Mouse (Mus musculus): ENCODE results near the gene Cyp1b1. TPM values are rescaled to one million over a fixed set of nuclear protein-coding genes. Genes with fewer than 3 reads are reported as not detected.

Cyp1b1 gene
- polyA plus RNA-seq, 1 experiment from 2014 or later: 6.8 TPM

- Histone ChIP-seq H3K27me3 (no peaks in the 10 kb centered on the region), H3K9me3 (no peaks in the 10 kb centered on the region), H3K9ac (no peak overlapping the region), H3K36me3 (no peaks in the 10 kb centered on the region), H3K4me1 (replicated peaks) (no peaks in the 10 kb centered on the region), H3K4me3 (no peak overlapping the region), H3K4me2 (no peak overlapping the region), H3K27ac (replicated peaks) (no peak overlapping the region)
- no peak for ATAC-seq (ENCODE audit: low read depth)
- WGBS: 80% methylated on average over 3 of the region's 3 CpGs
These were observed 22.7 kb upstream of the Cyp1b1 start for GRCm38 (mm10) chr17:79737598-79737997.

GRCm38 (mm10) chr17:79733039-79733438 is 18.2 kb upstream of the Cyp1b1 start:
- H3K36me3 ChIP-seq: no peaks in the 10 kb centered on the region
- H3K9ac ChIP-seq: no peak overlapping the region
- peaks cover 10% of the 10 kb centered on the region; the same call in 1 of the 2 replicates for H3K4me1 ChIP-seq (replicated peaks)
- no peak for ATAC-seq (ENCODE audit: low read depth)
- H3K4me2 ChIP-seq: no peak overlapping the region
- no peaks in the 10 kb centered on the region for H3K9me3 ChIP-seq
- no peak overlapping the region for H3K27ac ChIP-seq (replicated peaks)
- no peak overlapping the region for H3K4me3 ChIP-seq
- H3K27me3 ChIP-seq: 0 out of 2 replicates have a peak, but pooled peaks cover 8% of the 10 kb centered on the region
- WGBS: 57% methylated on average over 4 of the region's 4 CpGs

DNA sequence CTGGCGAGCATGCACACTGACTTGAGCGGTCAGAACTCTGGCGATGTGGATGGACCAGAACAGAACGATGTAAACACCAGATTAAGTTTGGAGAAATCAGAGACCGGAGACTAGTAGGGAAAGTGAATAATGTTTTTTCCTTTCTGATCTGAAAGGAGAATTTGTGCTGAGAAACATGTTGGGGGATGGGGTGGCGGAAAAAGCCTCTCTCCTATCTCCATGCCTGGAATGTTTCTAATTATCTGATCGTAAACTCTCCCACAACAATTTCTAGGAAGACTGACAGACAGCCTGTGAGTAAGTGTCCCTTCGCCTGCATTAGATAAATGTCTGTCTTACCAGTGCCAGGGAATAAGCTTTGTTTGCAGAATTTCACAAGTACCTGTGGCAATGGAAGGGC is 16.1 kb upstream of the Cyp1b1 start:
- 0 out of 2 replicates have a peak, but pooled peaks cover 8% of the 10 kb centered on the region for H3K27me3 ChIP-seq
- no peak for ATAC-seq (ENCODE audit: low read depth)
- H3K4me3 ChIP-seq: no peak overlapping the region
- H3K4me1 ChIP-seq (replicated peaks): peaks cover 12% of the 10 kb centered on the region; the same call in 1 of the 2 replicates
- no peak overlapping the region for H3K4me2 ChIP-seq
- WGBS: 74% methylated on average over 8 of the region's 8 CpGs
- H3K27ac ChIP-seq (replicated peaks): no peak overlapping the region
- no peaks in the 10 kb centered on the region for H3K36me3 ChIP-seq
- no peak overlapping the region for H3K9ac ChIP-seq
- no peaks in the 10 kb centered on the region for H3K9me3 ChIP-seq

DNA sequence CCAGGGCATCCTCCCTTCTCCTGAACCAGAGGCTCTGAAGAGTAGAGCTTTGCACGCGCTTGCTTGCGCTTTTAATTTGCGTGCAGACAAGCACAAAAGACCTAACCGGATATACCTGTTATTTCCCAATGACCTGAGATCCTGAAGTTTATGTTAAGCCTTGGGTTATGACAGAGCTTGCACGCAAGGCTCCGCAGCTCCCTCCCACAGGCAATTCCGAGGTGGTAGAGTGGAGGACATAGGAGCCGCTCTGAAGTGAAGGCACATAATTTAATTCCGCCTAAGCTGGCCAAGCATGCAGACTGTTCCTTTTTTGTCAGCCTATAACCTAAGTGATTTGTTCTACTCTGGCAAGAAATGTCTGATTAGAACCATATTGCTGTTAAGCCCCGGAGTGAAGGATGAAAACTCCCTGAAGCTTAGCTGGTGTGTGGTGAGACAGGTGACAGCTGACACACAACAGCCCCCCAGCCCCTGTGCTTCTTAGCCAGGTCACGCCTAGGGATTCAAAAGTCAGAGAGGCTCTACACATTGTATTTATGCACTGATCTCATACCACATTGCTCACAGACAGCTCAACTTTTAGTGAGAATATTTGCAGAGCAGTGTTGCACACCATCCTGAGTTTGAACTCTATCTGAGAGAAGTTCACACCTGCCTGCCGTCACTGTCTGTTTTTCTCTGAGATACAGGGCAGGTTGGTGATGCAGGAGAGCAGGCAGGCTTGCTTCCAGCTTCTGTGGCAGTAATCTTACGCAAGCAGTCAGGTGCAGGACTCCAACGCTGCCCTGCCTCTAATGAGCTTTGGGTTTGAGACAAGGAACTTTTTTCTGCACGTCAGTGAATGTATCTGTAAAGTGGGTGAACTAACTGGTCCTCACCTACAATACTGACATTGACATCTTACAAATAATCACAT is 14.0 kb upstream of the Cyp1b1 start:
- WGBS: 47% methylated on average over 16 of the region's 16 CpGs
- Histone ChIP-seq H3K27ac (replicated peaks) (no peak overlapping the region), H3K27me3 (0 out of 2 replicates have a peak, but pooled peaks cover 8% of the 10 kb centered on the region), H3K9me3 (no peaks in the 10 kb centered on the region), H3K36me3 (no peaks in the 10 kb centered on the region), H3K4me2 (peak overlapping the region; percentile 30; the same call in 1 of the 2 replicates), H3K4me3 (no peak overlapping the region), H3K4me1 (replicated peaks) (peaks cover 12% of the 10 kb centered on the region; the same call in 1 of the 2 replicates), H3K9ac (no peak overlapping the region)
- ATAC-seq (ENCODE audit: low read depth): 0 out of 2 replicates have a peak, but pooled peaks have one; percentile 59

DNA sequence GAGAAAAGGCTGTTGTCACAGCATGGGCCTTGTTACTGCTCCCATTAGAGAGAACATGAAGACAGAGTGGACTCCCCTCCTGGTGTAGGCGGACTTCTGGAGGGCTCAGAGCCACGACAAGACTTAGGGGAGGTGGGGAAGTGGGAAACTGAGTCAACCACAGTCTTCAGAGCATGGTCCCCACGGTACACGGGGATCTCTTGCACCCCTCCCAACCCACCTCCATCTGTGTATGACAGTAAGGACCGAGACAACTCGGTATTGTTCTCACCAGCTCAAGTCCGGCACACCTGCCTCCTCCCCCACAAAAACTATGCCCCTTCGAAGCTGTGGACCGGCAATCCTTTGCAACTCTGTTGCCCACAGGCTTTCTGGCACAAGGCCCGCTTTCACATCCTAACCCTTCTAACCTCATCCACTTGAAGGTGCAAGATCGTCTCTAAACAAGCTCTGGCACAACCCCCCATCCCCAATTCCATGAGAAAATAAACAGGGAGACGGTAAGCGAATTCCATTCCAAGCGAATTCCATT is 13.3 kb upstream of the Cyp1b1 start:
- Histone ChIP-seq H3K9ac (no peak overlapping the region), H3K27ac (replicated peaks) (no peak overlapping the region), H3K4me2 (peak overlapping the region; percentile 30; the same call in 1 of the 2 replicates), H3K9me3 (no peaks in the 10 kb centered on the region), H3K36me3 (no peaks in the 10 kb centered on the region), H3K4me1 (replicated peaks) (peaks cover 12% of the 10 kb centered on the region; the same call in 1 of the 2 replicates), H3K27me3 (0 out of 2 replicates have a peak, but pooled peaks cover 8% of the 10 kb centered on the region), H3K4me3 (no peak overlapping the region)
- no peak for ATAC-seq (ENCODE audit: low read depth)
- 39% methylated on average over 14 of the region's 14 CpGs for WGBS

- 82% methylated on average over 5 of the region's 5 CpGs for WGBS
These were observed 11.8 kb upstream of the Cyp1b1 start for GRCm38 (mm10) chr17:79726613-79727012.

GRCm38 (mm10) chr17:79720681-79721080 is 5.8 kb upstream of the Cyp1b1 start:
- 66% methylated on average over 7 of the region's 7 CpGs for WGBS
- Histone ChIP-seq H3K9ac (no peak overlapping the region), H3K4me2 (no peak overlapping the region), H3K36me3 (no peaks in the 10 kb centered on the region), H3K27ac (replicated peaks) (no peak overlapping the region), H3K9me3 (0 out of 2 replicates have a peak, but pooled peaks cover 4% of the 10 kb centered on the region), H3K27me3 (peaks cover 26% of the 10 kb centered on the region), H3K4me1 (replicated peaks) (peaks cover 3% of the 10 kb centered on the region; the same call in 1 of the 2 replicates), H3K4me3 (no peak overlapping the region)
- no peak for ATAC-seq (ENCODE audit: low read depth)

More at GRCm38 (mm10) chr17:79726613-79727012, 11.8 kb upstream of the Cyp1b1 start:
- H3K36me3 ChIP-seq: no peaks in the 10 kb centered on the region
- H3K4me3 ChIP-seq: no peak overlapping the region
- peaks cover 12% of the 10 kb centered on the region; the same call in 1 of the 2 replicates for H3K4me1 ChIP-seq (replicated peaks)
- no peak overlapping the region for H3K4me2 ChIP-seq
- H3K9ac ChIP-seq: no peak overlapping the region
- H3K9me3 ChIP-seq: no peaks in the 10 kb centered on the region
- ATAC-seq (ENCODE audit: low read depth): no peak
- no peak overlapping the region for H3K27ac ChIP-seq (replicated peaks)
- H3K27me3 ChIP-seq: 0 out of 2 replicates have a peak, but pooled peaks cover 8% of the 10 kb centered on the region

DNA sequence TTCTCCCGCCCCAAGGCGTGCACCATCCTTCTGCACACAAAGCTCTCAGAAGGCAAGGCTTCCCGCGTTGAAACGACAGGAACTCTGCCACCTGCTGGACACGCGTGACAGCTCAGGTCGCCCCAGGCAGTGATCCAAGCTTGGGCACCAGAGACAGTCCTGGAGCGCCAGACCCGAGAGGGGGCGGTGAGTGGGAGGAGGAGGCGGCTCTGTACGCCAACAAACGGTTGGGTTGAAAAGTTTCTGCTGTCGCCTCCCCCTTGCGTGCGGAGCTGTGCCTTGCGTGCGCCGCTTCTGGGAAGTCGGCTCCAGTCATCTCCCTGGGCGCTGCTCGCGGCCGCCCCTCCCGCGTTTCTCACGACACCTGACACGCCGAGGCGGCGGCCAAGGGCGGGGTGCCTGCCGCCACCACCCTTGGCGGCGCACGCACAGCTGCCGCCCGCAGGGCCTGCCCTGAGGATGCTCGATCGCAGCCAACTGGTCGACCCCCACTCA is 835 bp upstream of the Cyp1b1 start:
- Histone ChIP-seq H3K9ac (peak overlapping the region; percentile 64), H3K4me1 (replicated peaks) (peaks cover 37% of the 10 kb centered on the region), H3K4me2 (peak overlapping the region; percentile 85), H3K36me3 (no peaks in the 10 kb centered on the region), H3K9me3 (0 out of 2 replicates have a peak, but pooled peaks cover 4% of the 10 kb centered on the region), H3K27ac (replicated peaks) (0 out of 2 replicates have a peak overlapping the region, but pooled peaks have one; percentile 1), H3K27me3 (peaks cover 73% of the 10 kb centered on the region), H3K4me3 (peak overlapping the region; percentile 46)
- under 1% methylated on average over 38 of the region's 42 CpGs for WGBS
- peak; percentile 85 for ATAC-seq (ENCODE audit: low read depth)

- Histone ChIP-seq H3K27me3 (peaks cover 86% of the 10 kb centered on the region), H3K27ac (replicated peaks) (no peak overlapping the region), H3K36me3 (no peaks in the 10 kb centered on the region), H3K4me2 (peak overlapping the region; percentile 85), H3K9ac (peak overlapping the region; percentile 55), H3K9me3 (0 out of 2 replicates have a peak, but pooled peaks cover 4% of the 10 kb centered on the region), H3K4me3 (peak overlapping the region; percentile 46), H3K4me1 (replicated peaks) (peaks cover 37% of the 10 kb centered on the region)
- under 1% methylated on average over 16 of the region's 16 CpGs for WGBS
- ATAC-seq (ENCODE audit: low read depth): no peak
These were observed 429 bp downstream of the Cyp1b1 start for GRCm38 (mm10) chr17:79714368-79714895.

DNA sequence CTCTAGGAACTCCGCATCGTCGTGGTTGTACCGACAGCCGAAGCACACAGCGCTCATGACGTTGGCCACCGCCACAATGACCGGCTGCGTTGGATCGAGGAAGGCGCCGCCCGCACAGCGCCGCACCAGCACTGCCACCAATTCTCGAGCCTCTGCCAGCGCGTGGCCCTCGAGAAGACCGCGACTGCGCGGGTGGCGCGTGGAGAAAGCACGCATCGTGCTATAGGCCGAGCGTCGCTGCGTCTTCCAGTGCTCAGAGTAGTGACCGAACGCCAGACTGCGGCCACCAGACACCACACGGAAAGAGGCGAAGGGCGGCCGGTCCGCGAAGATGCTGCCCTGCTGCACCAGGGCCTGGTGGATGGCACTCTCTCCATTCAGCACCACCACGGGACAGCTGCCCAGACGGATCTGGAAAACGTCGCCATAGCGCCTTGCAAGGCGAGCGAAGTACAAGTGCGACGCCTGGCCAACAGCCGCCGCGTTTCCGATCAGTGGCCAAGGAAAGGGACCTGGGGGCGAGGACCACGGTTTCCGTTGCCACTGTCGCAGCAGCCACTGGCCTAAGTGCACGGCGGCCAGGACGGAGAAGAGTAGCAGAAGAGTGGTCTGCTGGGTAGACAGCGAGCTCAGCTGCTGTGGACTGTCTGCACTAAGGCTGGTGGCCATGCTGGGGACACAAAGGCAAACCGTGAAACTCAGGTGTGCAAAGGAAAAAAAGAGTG is 1.1 kb downstream of the Cyp1b1 start:
- Histone ChIP-seq H3K4me2 (peak overlapping the region; percentile 85), H3K4me1 (replicated peaks) (peaks cover 37% of the 10 kb centered on the region), H3K4me3 (peak overlapping the region; percentile 46), H3K27me3 (peaks cover 84% of the 10 kb centered on the region), H3K27ac (replicated peaks) (no peak overlapping the region), H3K9ac (peak overlapping the region; percentile 55), H3K36me3 (no peaks in the 10 kb centered on the region), H3K9me3 (0 out of 2 replicates have a peak, but pooled peaks cover 4% of the 10 kb centered on the region)
- WGBS: under 1% methylated on average over 63 of the region's 63 CpGs
- peak; percentile 60 for ATAC-seq (ENCODE audit: low read depth)

GRCm38 (mm10) chr17:79713276-79713642 is 1.6 kb downstream of the Cyp1b1 start:
- Histone ChIP-seq H3K4me2 (peak overlapping the region; percentile 85), H3K36me3 (no peaks in the 10 kb centered on the region), H3K9ac (peak overlapping the region; percentile 55), H3K27me3 (peaks cover 86% of the 10 kb centered on the region), H3K9me3 (0 out of 2 replicates have a peak, but pooled peaks cover 4% of the 10 kb centered on the region), H3K4me3 (peak overlapping the region; percentile 46), H3K27ac (replicated peaks) (no peak overlapping the region), H3K4me1 (replicated peaks) (peaks cover 37% of the 10 kb centered on the region)
- under 1% methylated on average over 24 of the region's 24 CpGs for WGBS
- no peak for ATAC-seq (ENCODE audit: low read depth)

All from neural tube, embryonic 13.5 days (tissue).